In genomic region chr12:71484286-71484685, GRCm38 (mm10) we compare ENCODE assay signal across 24 mouse cellular contexts.
DNase-seq lines count a peak whose midpoint lies in the region; ATAC-seq and TF ChIP-seq lines count a peak whose summit lies in the region.
"Had no signal": no experiment of that assay in that cellular context is flagged by ENCODE, and none has a peak within 500 bp of the region (broad histone marks: within the 10 kb centered on the region; RNA-seq: fewer than 3 reads in every experiment).

No protein-coding gene starts in this region.

- H3K4me2 ChIP-seq in midbrain, embryonic 11.5 days: no peak overlapping the region
- H3K4me2 ChIP-seq: embryonic facial prominence, embryonic 13.5 days; embryonic facial prominence, embryonic 15.5 days; forebrain, embryonic 13.5 days; forebrain, embryonic 15.5 days had no signal

- no peaks in the 10 kb centered on the region for H3K36me3 ChIP-seq in heart, adult 2 months (ENCODE audit: control insufficient read depth, insufficient read depth, low read length)
- no peaks in the 10 kb centered on the region for H3K36me3 ChIP-seq in midbrain, embryonic 11.5 days (ENCODE audit: control insufficient read depth, insufficient read depth, low read length)
- no peaks in the 10 kb centered on the region for H3K36me3 ChIP-seq in midbrain, embryonic 10.5 days
- H3K36me3 ChIP-seq: embryonic facial prominence, embryonic 13.5 days; embryonic facial prominence, embryonic 15.5 days; forebrain, embryonic 15.5 days; G1E had no signal

- 96% methylated on average over 5 of the region's 5 CpGs for WGBS in heart, adult 2 months
- WGBS in midbrain, embryonic 11.5 days: 96% methylated on average over 5 of the region's 5 CpGs
- 96% methylated on average over 5 of the region's 5 CpGs for whole genome bisulfite sequencing in midbrain, embryonic 10.5 days
- 92% methylated on average over 5 of the region's 5 CpGs for WGBS in lung, adult 2 months

- peak; percentile 77 for DNase-seq in heart, adult 11 months
- DNase-seq in heart, adult 2 months: no peak
- peak; percentile 68 for DNase-seq in midbrain, embryonic 11.5 days (ENCODE audit: low spot score, missing footprints)
- no peak for DNase-seq in midbrain, embryonic 10.5 days (ENCODE audit: low spot score)
- no peak for DNase-seq in lung, adult 2 months
- DNase-seq: adrenal gland, adult 2 months; adrenal gland, postnatal 10 days; adrenal gland, postnatal 25 days; B cell, adult 2 months; cerebellum, adult 11 months; cerebellum, adult 18-20 months; cerebellum, adult 8-10 months; cerebellum, adult 9-11 months; cerebellum, postnatal 14 days; cerebellum, postnatal 36 days; embryo, embryonic 11 days; forebrain, postnatal 0 days had no signal

- no peak overlapping the region for H3K4me3 ChIP-seq in heart, adult 2 months
- no peak overlapping the region for H3K4me3 ChIP-seq in midbrain, embryonic 11.5 days (ENCODE audit: low read depth, low read length)
- H3K4me3 ChIP-seq in midbrain, embryonic 10.5 days: no peak overlapping the region
- no peak overlapping the region for H3K4me3 ChIP-seq in lung, adult 2 months (replicated peaks; ENCODE audit: extremely low read depth, low read depth, low read length)
- H3K4me3 ChIP-seq: embryonic facial prominence, embryonic 13.5 days; embryonic facial prominence, embryonic 15.5 days; forebrain, embryonic 13.5 days; forebrain, embryonic 15.5 days had no signal

- no peaks in the 10 kb centered on the region for H3K79me2 ChIP-seq in heart, adult 2 months (replicated peaks; ENCODE audit: control insufficient read depth, insufficient read depth, low read length)

- no peak for ATAC-seq in midbrain, embryonic 11.5 days (ENCODE audit: low FRiP score)
- ATAC-seq: CD4-positive, CD25-positive, alpha-beta regulatory T cell, adult 4 months; forebrain, embryonic 13.5 days; forebrain, embryonic 15.5 days; forebrain, postnatal 0 days had no signal

- no peak for TF ChIP-seq POLR2A in heart, adult 2 months (IDR thresholded peaks at IDR 0.05; ENCODE audit: insufficient read depth, low read depth, low read length)
- TF ChIP-seq POLR2A in lung, adult 2 months (IDR thresholded peaks at IDR 0.05; ENCODE audit: borderline replicate concordance, extremely low read depth, low read depth, low read length): no peak

- no peaks in the 10 kb centered on the region for H3K27me3 ChIP-seq in heart, adult 2 months (ENCODE audit: control insufficient read depth, insufficient read depth, low read length)
- peaks cover 3% of the 10 kb centered on the region; the same call in 1 of the 2 replicates for H3K27me3 ChIP-seq in midbrain, embryonic 11.5 days (ENCODE audit: control insufficient read depth, insufficient read depth, low read length)
- H3K27me3 ChIP-seq in midbrain, embryonic 10.5 days (ENCODE audit: low read depth, poor library complexity, severe bottlenecking): peaks cover 52% of the 10 kb centered on the region
- H3K27me3 ChIP-seq: CH12.LX; embryonic facial prominence, embryonic 13.5 days; forebrain, embryonic 15.5 days had no signal

- no peak overlapping the region for H3K9ac ChIP-seq in heart, adult 2 months (ENCODE audit: low read depth, low read length)
- H3K9ac ChIP-seq in midbrain, embryonic 11.5 days (ENCODE audit: low read length): no peak overlapping the region
- H3K9ac ChIP-seq: embryonic facial prominence, embryonic 13.5 days; embryonic facial prominence, embryonic 15.5 days; forebrain, embryonic 13.5 days; forebrain, embryonic 15.5 days; forebrain, postnatal 0 days had no signal

- TF ChIP-seq CTCF in heart, adult 2 months (IDR thresholded peaks at IDR 0.05): no peak
- no peak for TF ChIP-seq CTCF in lung, adult 2 months (IDR thresholded peaks at IDR 0.05; ENCODE audit: insufficient read depth, low read length)

- H3K4me1 ChIP-seq in heart, adult 2 months (ENCODE audit: control insufficient read depth, insufficient read depth, low read length): peaks cover 11% of the 10 kb centered on the region
- H3K4me1 ChIP-seq in midbrain, embryonic 11.5 days (ENCODE audit: control insufficient read depth, insufficient read depth, low read length): peaks cover 7% of the 10 kb centered on the region; the same call in 1 of the 2 replicates
- H3K4me1 ChIP-seq in midbrain, embryonic 10.5 days: peaks cover 49% of the 10 kb centered on the region
- H3K4me1 ChIP-seq in lung, adult 2 months (ENCODE audit: control insufficient read depth, insufficient read depth, low read length): no peaks in the 10 kb centered on the region; the same call in 1 of the 2 replicates

- H3K27ac ChIP-seq in heart, adult 2 months: no peak overlapping the region
- H3K27ac ChIP-seq in midbrain, embryonic 11.5 days (ENCODE audit: low read depth, low read length): no peak overlapping the region
- H3K27ac ChIP-seq in midbrain, embryonic 10.5 days (replicated peaks): no peak overlapping the region
- H3K27ac ChIP-seq: embryonic facial prominence, embryonic 13.5 days; forebrain, embryonic 13.5 days; forebrain, embryonic 15.5 days had no signal

- intact Hi-C loops in heart, adult 2 months (cut with DNase I): no loop called here

- no peak for TF ChIP-seq EP300 in heart, adult 2 months (IDR thresholded peaks at IDR 0.05; ENCODE audit: insufficient read depth, low read depth, low read length)

- H3K9me3 ChIP-seq in midbrain, embryonic 11.5 days (ENCODE audit: control insufficient read depth, low read length): no peaks in the 10 kb centered on the region
- no peaks in the 10 kb centered on the region; the same call in 1 of the 2 replicates for H3K9me3 ChIP-seq in midbrain, embryonic 10.5 days (replicated peaks)
- H3K9me3 ChIP-seq: embryonic facial prominence, embryonic 13.5 days; embryonic facial prominence, embryonic 15.5 days; forebrain, embryonic 13.5 days; forebrain, embryonic 15.5 days had no signal

Comparison
In these comparisons a context has a peak if more than half of its experiments do, and no peak if none do; other contexts are left out.
1. DNase-seq: peak in heart, adult 11 months (single experiment) and midbrain, embryonic 11.5 days (single experiment); none in heart, adult 2 months (0 of 2), midbrain, embryonic 10.5 days (single experiment) and lung, adult 2 months (single experiment).